Mouse (Mus musculus) kidney, postnatal 25 days (tissue): Measurements from ENCODE around the gene Gabrb2.

Experiments used
- DNase-seq, 2 experiments: peaks; one replicate each; pipeline ENCODE4 v3.0.0; 2021; ENCODE audit warnings: mixed read lengths in 2 of 2

Gabrb2 gene

DNA sequence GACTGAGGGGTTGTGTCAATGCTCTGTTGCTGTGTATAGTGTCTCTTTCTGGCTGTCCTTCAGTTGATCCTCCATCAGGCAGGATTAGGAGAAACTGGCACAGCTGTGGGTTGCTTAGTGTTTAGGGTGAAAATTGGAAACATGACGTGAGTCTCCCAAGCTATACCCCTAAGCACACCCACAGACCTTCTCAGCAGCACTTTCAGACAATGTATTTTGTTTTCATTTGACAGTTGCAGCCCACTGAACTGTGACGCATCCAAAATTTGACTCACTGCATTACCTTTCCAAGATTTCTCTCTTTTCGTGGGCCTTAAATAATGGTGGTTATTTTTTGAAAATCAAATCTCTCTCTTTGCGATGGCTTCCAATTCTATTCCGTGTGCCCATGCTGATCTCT lies 115.7 kb downstream of the Gabrb2 start:
- DNase-seq = no peak

DNA sequence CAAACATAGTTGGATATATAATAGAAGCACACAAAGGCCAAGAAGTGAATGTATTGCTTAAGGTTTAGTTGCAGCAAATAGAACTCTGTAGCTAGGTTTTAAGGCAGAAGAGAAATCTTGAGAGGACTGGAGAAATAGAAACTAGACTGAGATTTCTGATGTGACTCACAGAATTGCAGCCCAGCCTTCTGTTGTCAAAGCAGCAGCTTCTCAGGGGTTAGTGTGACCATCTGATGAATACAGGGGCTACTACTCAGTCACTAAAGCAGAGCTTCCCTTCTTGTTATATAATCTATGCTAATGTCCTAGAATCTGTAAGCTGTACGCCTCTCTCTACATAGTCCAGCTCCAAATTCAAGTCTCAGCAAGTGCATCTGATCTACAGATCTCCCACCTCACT lies 116.3 kb downstream of the Gabrb2 start:
- no peak for DNase-seq

DNA sequence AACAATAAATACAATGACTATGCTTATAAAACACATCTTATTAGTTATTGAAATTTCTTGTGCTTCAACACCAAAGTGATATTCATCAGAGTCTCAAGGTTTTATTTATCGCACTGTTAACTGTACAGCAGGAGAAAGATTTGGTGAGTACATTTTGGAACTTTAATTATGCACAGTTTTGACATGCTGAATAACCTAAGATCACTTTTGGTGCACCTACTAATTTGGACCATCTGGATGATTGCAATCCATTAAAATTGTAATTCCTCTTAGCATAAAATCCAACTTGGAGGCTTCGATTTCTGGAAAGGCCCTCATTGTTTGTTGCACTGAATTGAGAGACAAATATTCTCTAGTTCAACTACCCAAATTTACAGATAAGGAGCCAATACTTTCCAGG lies 123.3 kb downstream of the Gabrb2 start:
- no peak for DNase-seq

DNA sequence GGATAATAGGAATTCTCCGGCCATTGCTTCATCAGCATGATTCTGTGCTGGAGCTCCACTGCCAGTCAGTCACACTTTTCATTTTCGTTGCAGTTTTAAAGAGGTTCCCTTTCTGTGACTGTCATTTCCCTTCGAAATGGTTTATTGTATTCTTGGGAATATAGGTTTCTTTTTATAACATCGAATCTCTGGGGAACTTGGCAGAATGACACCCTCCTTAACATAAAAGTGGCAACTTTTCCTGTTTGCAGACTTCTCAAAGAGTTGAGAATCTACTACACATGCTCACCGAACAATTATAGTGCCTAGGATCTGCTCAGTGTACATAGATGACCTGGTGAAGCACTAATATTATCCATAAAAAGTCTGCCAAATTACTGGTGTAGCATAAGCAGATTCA lies 146.5 kb downstream of the Gabrb2 start:
- no peak for DNase-seq

DNA sequence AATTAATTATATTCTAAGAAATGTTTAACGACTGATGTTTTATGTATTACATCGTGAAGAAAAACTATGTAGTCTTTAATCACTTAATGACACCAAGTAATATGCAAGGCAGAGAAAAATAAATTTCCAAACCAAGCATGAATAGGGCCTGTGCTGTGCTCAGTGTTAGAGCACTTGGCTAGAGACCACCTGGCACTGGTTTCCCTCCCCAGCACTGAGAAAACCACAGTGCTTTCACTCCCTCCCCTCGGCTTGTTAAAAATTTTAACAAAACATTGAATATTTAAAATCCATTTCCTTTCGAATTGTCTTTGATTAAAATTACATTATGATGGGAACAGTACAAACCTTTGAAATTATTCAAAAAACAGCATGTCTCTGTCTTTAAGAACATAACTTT lies 151.9 kb downstream of the Gabrb2 start:
- DNase-seq = no peak

DNA sequence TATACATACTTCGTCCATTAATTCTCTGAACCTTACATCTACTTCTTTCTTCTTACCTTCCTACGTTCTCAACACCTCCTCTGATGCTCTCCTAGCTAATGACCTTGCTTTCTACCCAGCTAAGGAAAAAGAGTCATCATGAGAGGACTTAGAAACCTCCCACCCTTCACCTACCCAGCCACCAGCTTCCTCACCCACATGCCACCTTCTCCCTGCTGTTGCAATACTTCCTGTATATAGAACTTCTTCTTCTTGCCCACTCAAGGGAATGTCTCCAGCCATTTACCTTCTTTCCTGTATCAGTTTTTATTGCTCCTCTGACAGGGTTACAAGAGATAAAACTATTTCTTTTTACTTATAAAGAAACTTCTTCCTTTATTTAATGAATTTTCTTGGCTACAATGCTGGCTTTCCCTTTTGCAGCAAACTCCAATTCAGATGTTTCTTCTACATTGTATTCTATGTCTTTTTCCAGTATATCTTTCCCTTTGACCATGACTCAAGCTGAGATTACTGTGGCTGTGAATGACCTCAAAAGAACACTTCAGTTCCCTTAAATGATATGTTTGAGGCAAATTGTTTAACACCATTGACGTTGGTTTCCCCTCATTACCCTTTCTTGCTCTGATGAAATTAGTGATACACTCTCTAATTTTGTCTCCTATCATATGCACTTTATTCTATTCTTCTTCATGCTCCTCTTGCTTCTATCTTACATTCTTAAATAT lies 155.8 kb downstream of the Gabrb2 start:
- DNase-seq = no peak

DNA sequence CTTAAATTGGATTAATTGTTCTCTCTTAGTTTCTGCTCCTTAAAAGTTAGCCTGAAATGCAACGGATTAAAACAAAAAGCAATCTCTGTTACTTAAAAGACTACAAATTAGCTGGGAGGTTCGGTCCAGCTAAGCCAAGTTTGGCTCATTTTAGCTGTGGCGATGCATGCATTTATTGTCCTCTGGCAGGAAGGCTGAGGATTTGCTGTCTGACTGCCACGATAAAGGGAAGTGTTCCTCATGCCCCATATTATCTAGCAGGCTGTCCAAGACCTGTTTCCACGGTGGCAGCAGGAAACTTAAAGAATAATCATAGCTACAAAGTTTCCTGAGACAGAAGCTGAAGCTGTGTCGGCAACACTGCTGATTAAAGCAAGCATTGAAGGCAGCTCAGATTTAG lies 160.2 kb downstream of the Gabrb2 start:
- DNase-seq = no peak

DNA sequence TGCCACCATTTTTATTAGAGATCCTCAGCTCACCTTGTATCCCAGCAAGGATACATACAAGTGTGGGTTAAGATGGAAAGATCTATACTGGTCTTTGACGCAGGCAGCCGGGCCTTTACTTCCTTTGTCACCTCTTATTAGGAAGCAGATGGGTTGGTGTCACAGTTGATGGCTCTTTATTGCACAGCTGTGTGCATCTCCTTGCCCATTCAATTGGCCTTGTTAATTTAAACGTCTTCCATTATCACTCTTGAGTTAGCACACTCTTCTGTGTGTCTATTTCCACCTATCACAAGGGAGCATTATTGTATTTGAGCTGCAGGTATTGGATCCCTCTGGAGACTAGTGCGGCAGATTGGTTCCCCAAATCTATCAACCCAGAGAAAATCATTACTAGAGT lies 161.6 kb downstream of the Gabrb2 start:
- no peak for DNase-seq

DNA sequence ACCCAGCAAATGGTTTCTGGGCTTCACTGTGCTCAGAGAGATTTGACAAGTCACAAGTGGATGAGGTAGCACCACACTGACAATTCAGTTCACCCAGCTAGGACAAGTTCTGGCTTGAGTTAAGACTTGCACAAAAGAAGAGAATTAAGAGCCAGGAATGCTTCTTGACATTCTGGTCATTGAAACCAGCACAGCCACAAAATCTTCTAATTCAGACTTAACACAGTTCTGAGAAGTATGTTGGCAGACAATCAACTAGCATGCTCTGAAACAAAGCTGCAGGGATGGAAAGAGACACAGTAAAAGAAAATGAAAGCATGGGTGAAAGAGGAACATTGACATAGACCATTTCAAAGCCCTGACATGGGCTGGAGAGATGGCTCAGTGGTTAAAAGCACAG lies 162.2 kb downstream of the Gabrb2 start:
- DNase-seq = no peak

DNA sequence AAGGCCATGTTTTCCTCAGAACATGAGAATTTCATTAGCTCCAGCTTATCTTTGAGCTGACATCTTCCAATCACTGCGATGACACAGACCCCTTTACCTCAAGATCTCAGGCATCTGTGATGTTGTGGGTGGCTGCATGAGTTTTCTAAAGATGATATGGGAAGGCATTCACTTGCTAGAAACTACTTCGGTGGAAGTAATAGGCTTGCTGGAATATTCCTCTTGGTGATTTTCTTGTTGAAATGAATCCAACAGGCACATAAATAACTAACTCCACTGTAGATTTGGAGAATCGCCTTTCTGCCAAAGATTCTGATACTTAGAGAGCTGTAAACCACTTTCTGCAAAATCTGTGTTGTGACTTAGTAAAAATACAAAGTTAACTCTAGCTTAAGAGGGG lies 172.9 kb downstream of the Gabrb2 start:
- DNase-seq = no peak

DNA sequence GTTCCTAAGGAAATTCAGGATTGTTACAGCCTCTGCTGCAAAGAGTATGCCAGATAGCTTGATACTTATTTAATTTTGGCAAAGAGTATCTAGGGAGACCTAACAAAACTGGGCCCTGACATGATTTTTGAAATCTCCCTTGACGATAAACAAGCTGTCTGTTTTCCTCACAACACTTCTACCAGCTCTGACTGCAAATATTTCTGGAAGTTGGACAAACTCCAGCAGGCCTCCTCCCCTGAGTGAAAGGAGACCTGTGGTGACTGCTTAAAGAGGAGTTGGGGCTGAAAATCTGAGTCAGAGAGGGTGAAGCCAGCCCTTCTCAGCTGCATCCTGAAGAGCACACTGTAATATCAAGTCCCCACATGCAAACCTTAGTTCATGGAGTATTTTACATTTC lies 186.7 kb downstream of the Gabrb2 start:
- DNase-seq = no peak

DNA sequence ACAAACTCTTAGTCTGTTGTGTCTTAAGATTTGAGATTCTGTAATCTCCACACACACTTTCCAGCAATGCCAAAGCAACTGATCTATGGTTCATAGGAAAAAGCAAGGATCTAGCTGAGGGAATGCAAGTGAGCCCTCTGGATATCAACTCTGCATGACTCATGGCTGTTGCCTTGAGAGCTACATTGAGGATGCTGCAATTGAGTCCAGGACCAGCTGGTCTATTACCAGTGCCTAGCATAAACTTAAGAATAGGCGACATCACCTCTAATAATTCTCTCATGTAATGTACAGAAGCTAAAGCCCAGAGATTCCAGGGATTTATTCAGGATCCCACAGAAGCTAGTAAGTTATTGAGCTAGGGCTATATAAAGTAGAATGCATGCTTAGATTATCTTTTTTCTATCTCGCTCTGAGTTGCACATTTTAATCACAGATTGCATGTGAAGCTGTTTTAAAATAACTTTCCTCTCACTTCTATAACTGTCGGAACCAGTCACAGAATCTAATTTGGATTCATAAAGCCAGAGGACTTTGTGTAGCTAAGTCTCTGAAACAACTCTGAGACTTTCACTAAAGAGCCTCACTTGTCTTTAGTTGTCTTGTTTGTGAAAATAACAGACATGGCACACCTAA lies 189.7 kb downstream of the Gabrb2 start:
- no peak for DNase-seq

DNA sequence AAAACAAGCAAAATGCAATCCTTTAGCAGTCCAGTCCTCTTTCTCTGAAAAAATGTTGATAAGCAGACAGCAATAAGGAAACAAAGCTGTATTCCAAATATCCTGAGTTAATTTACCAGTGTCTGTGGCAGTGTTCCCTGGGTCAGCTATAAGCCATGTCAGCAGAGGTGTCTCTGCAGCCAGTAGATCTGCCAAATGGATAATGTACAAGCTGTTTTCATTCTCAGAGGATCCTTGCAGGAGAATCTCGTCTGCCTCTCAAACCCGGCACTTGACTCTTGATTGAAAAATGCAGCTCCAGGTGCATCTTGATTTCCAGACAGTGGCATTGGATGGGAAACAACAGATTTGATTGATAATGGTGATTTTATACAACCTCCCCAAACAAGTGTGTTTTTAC lies 198.6 kb downstream of the Gabrb2 start:
- DNase-seq = no peak

DNA sequence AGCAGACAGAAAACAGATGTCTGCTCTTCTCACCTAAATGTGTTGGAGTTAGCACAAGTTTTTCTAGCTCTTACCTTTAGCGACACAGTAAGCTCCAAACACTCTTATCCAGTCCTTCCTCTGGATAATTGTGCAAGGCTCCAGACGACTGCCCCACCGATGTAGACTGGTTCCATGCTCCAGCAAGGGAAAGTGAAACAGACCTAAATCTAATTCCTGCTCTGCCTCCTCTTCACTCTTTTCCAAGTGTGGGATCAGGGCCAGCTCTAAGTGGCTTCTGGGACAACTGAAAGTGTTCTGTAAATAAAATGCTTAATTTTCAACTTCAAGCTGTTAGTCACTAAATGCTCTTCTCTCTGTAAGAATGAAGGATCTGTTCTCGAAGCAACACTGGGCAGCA lies 201.6 kb downstream of the Gabrb2 start:
- DNase-seq = no peak

DNA sequence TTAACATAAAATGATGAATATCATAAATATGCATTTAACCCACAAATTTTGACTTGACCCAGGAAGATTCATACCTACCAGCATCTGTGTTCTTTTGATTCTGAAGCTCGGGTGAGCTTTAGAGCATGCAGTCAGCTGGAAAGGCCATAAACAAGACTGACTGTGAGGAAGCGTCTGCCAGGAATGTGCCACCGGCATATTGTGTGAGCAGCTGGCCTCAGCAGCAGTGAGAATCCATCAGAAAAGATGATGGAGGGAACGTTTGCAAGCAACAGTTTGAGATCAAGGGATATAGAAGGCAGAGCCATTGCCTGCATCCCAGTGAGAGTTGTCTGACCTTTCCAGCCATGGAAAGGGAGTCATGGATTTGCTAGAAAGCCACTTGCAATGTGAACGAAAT lies 230.6 kb downstream of the Gabrb2 start:
- DNase-seq = no peak

DNA sequence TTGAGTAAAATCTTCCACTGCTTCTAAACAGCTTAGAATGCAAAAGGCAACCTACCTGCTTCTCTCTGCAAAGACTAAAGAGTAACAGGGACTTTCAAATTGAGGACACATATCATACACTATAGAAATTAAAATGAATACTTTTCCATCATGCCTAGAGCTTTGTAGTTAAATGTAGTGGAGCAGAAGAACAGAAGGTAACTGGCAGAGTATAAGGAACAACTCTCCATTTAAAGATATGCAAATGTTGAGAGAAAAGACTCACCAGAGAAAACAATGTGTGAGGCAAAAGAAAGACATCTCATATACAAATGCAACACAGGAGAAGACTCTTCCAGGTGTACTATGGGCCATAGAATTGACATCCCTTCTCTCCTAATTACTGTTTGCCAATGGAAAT lies 232.0 kb downstream of the Gabrb2 start:
- no peak for DNase-seq

DNA sequence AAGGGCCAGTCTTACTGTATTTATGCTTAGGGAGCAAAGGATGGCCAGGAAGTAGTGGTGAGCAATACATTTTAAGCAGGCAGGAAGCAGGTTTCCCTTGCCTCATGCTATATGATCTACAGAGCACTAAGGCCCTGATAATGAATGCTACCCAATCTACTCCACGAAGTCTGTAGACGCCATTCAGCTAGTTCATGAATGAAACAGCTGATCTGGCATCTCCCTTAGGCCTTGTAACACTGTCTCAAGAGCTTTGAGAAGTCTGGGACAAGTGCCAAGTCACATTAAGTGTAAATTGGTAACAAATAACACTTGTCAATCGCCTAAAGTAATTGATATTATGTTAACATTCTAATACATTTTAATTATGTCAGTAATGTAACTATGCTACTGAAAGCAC lies 234.6 kb downstream of the Gabrb2 start:
- DNase-seq = no peak

DNA sequence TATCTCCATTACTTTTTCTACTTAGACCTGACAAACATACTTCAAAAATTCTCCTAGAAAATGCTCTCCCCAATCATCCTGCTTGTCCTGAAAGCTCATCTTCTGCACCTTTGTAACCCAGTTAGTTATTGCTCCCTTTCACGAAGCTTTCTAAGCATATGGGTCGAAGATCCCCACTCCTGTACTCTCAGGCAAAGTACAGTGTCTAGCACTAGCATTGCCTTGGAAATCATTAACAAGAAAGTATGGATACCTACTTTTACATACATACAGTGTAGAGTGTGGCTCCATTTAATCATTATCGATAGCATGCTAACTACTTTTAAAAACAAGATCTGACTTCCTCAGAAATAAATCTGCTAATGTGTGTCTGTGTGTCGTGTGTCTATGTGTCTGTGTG lies 249.1 kb downstream of the Gabrb2 start:
- DNase-seq = no peak
